Mouse (Mus musculus): ENCODE results near the gene Pip5k1a.
"Not testable (repeated sequence)": the region's sequence is repeated elsewhere in the genome, so short reads cannot be mapped to it uniquely, and the experiment has no call there.

Gene Pip5k1a

DNA sequence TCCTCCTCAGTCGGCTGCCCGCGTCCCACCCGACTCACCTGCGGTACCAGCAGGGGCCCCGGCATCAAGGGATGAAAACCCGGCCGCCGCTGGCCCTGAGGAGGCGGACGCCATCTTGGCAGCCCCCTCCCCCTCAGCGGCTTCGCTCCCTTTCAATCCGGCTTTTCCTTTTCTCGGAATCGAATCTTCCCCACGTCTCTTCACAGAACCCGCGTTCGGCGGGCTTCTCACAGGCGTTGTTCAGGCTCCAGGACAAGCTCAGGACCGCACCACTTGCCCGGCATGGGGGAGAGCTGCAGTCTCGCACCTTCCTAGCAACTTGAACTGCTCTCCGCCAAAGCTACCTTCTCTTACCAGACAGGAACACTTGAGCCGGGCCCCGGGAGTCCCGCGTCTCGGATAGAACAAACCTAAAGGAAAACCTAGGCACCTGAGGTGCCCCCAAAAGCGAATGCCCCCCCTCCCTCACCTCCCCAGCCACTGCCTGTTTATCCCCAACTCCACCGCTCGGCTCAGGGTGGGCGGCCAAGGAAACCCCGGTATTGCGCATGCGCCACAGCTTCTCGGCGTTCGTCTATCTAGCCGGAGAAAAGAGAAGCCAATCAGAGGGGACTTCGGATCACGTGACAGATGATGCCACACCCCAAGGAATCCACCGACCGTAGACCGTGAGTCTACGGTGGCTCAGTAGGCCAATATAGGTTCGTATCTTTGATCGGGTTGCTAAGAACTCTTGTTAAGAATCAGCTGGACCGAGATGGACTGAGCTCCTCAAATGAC lies at the start of gene Pip5k1a:
TSS of gene Pip5k1a (minus strand) at position 593 of the 780 bp plus-strand sequence.
- CTCF ChIA-PET: interaction anchor here (0.9 kb wide), 1 partner anchor 53 kb away, joined by 6 read pairs; no protein-coding TSS in a partner anchor

DNA sequence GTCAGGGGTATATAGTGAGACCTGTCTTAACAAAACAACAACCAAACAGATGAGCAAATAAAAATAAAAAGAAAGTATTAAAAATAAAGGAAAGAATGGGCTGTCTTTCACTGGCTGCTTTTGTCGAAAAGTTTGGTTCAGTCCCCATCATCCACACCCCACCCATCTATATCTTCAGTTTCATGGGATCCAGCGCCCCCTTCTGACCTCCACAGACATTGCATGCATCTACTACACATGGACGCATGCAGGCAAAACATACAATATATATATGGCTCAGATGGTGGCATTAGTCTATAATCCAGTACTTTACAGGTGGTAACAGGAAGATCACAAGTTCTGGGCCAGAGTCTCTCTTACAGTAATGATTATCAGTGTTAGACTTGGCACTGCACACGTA lies 47.1 kb upstream of the Pip5k1a start:
- CTCF ChIA-PET: no interaction called here

DNA sequence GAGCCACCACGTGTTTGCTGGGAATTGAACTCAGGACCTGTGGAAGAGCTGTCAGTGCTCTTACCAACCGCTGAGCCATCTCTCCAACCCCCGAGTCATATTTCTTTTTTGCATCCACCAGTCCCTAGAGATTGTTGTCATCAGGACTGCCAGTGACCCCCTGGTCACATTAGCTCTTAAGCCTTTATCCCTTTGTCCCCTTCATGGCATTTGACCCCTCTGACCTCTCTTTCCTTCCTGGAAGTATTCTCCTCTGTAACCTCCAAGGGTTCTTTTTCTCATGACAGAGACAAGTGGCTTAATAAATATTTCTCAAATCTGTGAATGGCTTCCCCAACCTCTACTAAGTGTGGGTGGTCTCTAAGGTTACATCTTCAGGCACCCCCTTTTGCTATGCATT lies 41.2 kb upstream of the Pip5k1a start:
- CTCF ChIA-PET: no interaction called here

DNA sequence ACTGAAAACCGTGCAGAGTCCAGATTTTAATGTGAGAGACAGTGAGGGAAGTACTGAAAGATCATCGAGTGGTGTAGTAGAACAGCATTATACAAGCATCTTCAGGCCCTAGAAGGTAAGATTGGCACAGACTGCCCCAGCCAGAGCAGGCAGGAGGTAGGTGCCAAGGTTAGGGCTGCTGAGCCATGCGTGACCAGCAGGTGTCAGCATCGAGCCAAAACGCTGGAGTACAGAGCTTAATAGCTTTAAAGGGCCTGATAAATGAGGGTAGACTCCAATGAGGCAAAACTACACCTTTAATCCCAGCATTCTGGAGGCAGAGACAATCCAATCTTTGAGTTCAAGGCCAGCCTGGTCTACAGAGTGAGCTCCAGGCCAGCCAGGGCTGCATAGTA lies 35.9 kb upstream of the Pip5k1a start:
- CTCF ChIA-PET: no interaction called here

DNA sequence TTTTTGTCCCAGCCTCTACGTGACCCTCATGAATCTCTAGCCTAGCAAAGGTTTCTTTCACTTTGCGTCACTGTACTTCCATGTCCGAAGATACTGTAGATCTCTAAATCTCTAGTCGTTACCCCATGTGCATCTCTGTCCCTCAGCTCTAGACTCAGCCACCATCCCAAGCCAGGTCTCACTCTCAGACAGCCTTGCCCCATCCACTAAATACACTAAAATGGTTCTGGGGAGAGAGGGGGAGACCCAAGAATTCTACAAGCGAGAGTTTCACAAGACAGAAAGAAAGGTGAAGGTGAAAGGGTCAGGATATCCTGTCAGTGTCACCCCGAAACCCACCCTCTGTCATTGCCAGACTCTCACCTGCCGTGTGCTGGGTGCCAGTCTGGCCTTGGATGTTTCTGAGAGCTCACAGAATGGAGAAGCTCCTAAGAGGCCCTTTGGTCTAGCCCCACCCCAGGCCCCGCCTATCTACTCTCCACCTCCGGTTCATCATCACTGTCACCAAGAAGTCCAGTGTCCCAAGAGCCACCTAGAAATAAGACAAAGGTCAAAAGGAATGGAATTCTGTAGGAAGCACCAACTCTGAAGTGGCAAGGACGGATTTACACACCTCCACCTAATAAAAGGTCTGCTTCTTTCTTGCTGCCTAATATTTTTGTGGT lies 35.4 kb upstream of the Pip5k1a start, which contains the start of gene Tnfaip8l2:
TSS of gene Tnfaip8l2 (minus strand) at position 409 of the 665 bp plus-strand sequence.
- CTCF ChIA-PET: interaction anchor here (0.6 to 0.8 kb wide), 3 partner anchors 13 to 483 kb away, joined by 3 to 6 read pairs (median 3); no protein-coding TSS in a partner anchor

DNA sequence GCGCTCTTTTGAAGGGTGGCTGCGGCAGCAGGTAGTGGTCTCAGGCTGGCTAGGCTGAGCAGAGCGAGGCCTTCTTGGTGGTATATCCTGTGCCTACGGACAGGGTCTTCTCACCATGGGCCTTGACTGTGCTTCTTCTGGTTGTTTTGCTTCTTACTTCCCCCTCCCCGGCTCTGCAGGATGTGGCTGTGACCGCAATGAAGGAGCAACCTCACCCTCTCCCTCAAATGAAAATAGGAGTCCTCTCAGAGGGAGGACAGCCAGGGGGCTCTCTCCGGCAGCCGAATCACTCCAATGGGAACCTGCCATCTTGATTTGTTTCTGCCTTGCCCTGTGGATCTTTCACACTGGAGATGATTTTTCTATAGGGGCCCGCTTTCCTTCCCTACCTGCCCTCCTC lies 34.7 kb upstream of the Pip5k1a start:
- CTCF ChIA-PET: interaction anchor here (0.6 to 0.8 kb wide), 2 partner anchors 32 to 484 kb away, joined by 3 read pairs; no protein-coding TSS in a partner anchor

DNA sequence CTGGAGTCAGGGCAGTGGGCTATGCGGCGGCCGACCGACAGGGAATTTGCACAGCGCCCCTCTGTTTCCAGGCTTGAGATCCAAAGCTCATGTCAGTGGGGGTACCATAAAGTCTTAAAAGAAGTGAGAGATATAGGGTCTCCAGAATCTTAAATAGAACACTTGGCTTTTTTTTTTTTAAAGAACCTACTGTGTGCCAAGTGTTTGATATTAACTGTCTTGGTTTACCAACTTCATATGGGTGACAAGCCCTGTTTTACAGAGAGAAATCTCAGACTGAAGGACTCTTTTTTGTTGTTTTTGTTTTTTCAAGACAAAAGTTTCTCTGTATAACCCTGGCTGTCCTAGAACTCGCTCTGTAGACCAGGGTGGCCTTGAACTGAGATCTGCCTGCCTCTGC lies 34.1 kb upstream of the Pip5k1a start:
- CTCF ChIA-PET: interaction anchor here (0.6 kb wide), 1 partner anchor 164 kb away, joined by 4 read pairs; no protein-coding TSS in a partner anchor

DNA sequence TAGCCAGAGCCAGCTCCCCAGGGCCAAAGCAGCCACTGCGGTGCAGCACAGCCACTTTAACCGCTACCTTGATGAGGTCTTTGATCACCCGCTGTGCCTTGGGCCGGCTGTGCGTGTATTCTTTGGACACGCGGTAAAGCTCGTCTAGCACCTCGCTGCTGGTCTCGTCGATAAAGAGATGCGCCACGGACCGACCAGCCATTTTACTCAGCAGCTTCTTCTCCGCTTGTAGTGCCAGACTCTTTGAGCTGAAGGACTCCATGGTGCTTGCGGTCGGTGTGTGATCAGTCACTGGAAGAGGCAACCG lies 33.5 kb upstream of the Pip5k1a start:
- CTCF ChIA-PET: interaction anchor here (0.6 kb wide), 1 partner anchor 15 kb away, joined by 4 read pairs; no protein-coding TSS in a partner anchor

DNA sequence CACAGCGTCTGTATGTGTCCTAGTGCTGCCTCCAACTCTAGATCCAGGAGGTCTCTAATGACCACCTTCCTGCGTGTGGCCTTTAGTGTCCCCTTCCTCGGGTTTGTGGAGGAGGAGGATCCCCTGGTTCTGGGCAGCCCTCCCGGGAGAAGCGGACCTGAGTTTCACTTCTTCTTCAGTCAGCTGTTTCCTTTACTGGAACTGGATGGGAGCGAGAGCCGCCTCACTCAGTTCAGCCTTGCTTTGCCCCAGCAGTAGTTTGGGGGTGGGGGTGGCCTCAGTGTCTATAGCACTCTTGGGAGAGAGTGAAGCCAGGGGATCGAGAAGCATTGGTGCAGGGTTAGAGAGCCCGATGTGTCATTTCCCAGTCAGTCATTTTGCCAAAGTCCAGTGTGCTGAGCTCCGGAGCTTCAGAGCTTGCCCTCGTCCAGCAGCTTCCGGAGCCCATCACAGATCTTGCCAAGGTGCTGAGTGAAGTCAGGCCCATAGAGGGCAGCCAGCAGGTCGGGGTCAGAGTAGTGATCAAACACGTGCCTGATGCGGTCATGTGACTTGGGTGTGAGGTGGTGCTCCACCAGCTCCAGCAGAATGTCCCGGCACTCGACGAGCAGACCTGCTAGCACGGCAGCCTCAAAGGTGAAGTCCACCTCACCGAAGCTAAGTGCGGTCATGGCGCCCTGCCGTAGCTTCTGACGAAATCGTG lies 33.0 kb upstream of the Pip5k1a start:
- CTCF ChIA-PET: interaction anchor here (0.6 kb wide), 2 partner anchors 13 to 16 kb away, joined by 4 to 5 read pairs; no protein-coding TSS in a partner anchor

DNA sequence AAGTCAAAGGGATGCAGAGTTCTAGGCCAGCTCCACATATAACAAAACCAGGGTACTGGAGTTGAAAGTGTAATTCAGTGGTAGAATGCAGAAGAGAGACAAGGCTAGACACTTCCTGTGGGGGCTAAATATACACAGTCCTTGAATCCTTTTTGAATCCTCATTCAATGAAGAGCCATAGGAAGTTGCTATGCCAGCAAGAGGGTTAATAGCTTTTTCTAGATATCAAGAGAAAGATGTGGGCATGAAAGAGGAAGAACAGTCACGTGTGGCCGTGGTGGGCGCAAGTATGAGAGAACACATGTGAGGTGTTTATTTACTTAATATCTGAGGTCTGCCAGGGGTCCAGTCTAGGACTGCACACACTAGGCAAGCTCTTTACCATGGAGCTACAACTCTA lies 29.6 kb upstream of the Pip5k1a start:
- CTCF ChIA-PET: interaction anchor here (1.4 kb wide), 1 partner anchor 24 kb away, joined by 3 read pairs; no protein-coding TSS in a partner anchor

DNA sequence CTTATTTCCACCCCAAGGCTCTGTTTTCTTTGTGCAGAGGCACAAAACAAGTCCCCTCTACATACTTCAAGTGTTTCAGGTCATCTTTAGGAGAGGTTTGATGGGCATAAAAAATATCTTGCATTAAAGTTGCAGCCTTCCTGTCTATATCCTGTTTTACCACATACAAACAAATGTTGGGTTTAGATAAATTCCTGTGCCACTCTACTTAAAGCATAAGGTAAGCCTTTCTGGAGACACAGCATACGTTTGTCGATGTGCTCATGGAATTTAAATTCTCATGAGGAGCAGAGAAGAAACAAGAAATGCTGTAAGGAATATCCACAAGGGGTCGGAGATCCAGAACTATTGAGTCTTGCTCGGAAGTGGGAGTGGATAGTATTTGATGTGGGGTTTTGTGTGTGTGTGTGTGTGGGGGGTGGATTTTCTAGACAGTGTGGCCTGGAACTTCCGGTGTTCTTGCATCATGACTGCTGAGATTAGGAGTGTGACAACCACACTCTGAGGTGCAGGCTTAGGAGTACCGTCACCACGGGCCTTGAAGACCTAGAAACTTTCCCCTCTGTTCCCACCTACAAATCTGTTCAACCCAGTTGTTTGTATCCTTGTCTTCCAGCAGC lies 28.8 kb upstream of the Pip5k1a start:
- CTCF ChIA-PET: interaction anchor here (1.4 kb wide), 1 partner anchor 23 kb away, joined by 3 read pairs; no protein-coding TSS in a partner anchor

DNA sequence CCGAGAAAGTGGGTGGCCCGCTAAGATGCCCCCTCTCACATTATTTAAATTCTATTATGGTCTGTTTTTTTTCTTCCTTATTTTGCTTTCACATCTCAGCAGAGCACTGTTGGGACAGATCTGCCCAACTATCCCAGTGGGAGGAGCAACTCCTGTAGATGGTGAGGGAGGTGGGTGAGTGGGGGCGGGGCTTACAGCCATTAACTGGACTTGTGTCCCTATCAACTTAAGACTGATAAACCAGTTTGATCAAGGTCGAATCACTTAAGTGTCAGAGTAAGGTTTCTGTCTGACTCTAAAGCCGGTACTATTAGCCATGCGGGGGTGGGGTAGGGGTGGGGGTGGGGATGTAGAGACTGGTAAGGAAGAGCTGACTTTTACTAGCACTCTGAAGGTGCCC lies 28.3 kb upstream of the Pip5k1a start:
- CTCF ChIA-PET: interaction anchor here (1.4 kb wide), 1 partner anchor 23 kb away, joined by 3 read pairs; no protein-coding TSS in a partner anchor

DNA sequence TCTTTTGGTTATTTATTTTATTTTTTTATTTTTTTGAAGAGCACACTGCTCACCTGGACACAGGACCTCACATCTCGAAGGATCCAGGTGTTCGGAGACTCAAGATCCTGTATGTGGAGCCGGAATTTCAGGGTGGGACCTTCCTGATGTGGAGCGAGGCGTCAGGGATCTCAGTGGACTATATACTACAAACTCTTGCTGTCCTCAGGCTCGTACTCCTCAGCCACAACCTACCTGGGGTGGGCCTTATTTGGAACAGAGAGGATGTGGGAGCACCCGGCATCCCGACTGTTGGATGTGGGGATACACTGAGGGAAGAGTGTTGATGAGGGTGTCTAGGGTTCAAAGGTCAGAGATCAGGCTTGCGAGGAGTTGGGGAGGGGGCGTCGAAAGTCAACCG lies 27.4 kb upstream of the Pip5k1a start:
- CTCF ChIA-PET: not testable (repeated sequence)

DNA sequence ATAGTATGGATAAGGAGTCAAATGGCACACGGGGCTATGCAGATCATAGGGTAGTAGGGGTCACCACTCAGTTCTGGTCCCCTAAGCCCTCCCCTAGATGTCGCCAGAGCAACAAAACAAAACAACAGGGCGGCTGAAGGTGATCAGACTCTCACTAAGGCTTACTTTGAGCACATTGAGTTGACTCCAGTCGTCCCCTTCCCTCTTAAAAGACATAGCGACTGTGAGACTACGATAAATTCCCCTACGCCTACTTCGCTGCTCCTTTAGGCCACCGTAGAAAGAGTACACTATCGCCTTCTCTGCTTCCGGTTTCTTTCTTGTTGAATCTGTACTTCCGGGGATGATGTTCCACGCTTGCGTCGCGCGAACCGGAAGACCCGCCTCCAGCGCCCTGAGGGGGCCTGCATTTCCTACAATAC lies 27.0 kb upstream of the Pip5k1a start, which contains the start of the genes Scnm1 and Lysmd1:
TSS of gene Scnm1 (minus strand) at position 332 of the 422 bp plus-strand sequence.
TSS of gene Lysmd1 (plus strand) at position 409 of the 422 bp plus-strand sequence.
- CTCF ChIA-PET: no interaction called here

DNA sequence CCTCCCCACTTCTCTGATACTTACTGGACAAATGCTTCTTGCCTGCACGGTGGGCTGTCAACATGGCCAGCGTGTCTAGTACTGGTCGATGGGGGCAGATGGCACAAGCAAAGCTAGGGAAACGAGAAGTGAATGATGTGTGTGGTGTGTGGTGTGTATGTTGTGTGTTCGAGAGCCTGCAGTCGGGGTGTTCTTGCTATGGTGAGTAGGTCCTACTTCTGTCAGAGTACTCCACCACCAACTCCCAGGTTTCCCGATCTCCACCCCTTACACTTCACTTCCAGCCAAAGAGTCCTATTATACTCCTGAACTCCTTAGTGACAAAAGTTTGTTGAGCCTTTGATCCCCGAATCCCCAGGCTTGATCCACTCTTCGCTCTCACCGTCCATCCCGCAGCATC lies 26.4 kb upstream of the Pip5k1a start:
- CTCF ChIA-PET: interaction anchor here (0.6 kb wide), 2 partner anchors 16 to 82 kb away, joined by 3 to 4 read pairs; no protein-coding TSS in a partner anchor

DNA sequence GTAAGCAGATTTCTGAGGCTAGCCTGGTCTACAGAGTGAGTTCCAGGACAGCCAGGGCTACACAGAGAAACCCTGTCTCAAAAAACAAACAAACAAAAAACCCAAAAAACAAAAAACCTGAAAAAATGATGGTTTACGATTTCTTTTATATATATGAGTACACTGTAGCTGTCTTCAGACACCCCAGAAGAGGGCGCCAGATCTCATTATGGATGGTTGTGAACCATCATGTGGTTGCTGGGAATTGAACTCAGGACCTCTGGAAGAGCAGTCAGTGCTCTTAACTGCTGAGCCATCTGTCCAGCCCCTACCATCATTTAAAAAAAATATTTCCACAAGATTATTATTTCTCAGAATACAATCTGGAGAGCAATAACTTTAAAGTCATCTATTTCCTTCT lies 25.7 kb upstream of the Pip5k1a start:
- CTCF ChIA-PET: interaction anchor here (0.6 kb wide), 2 partner anchors 27 to 81 kb away, joined by 3 to 4 read pairs; no protein-coding TSS in a partner anchor

DNA sequence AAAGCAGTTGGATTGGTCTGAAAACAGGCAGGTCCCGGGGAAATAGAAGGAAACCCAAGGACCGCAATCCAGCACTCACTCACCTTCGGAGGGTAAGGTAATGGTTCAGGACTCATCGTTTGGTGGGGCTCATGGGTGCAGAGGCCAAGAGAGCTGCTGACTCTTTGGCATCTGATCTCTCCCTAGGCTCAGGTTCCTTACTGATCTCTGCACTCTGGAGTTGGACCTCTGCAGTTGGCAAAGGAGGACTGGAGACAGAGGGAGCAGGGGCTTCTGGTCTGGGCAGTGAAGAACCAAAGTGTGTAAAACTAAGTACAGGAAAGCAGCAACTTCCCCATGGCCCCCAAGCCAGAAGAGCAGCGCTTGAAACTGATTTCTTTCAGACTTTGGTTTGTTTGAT lies 23.4 kb upstream of the Pip5k1a start:
- CTCF ChIA-PET: no interaction called here

DNA sequence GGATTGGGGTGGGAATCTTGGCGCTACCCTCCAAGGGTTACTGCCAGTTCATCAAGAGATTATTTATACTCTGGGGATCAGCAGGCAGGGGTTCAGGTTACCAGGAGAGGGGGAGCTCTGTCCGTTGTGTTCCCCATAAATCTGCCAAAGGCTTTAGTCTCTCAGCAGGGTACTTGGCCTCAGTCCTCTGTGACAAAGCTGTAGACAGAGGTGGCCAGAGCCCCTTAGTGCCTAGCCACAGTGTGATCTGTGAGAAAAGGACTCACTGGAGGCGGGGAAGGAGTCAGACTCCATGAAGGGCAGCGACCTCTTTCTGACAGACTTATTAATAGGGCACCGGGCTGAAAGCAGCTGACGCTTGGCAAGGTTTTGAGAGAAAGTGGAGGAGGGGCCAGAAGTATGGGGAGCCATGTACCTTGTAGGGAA lies 22.5 kb upstream of the Pip5k1a start:
- CTCF ChIA-PET: no interaction called here

DNA sequence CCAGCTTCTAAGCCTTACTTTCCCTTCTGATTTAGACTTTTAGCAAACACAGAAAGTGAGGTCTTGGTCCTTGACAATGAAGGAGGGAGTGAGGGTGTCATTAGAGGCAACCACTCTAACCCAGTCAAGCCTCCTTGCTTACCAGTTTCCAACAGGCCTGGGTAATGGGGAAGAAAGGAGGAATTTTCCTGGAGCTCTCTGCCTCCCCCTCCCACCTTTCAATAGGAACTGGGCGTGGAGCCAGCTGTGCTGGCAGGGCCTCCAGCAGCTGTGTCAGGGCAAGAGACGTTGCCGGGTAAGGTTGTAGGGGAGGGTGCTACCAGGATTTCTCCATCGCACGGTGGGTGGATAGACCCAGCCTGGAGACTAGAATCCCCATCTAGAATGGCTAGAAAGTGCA lies 18.2 kb upstream of the Pip5k1a start:
- CTCF ChIA-PET: no interaction called here

DNA sequence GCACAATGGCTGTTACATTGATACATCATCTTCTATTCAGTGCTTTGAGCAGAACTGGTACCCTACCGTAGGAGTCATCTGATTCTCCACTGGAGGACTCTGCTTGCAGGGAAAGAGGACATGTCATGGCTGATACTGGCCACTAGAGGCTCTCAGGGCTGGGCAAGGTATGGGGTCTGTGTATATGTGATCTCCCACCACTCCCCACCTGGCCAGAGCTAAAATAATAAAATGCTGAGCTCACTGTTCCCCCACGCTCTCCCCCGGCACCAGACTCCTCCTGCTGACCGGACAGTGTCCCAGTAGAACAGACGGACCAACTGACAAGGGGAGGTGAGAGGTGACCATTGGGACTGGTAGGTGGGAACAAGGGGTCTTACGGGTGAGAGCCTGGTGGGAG lies 17.5 kb upstream of the Pip5k1a start, which contains the start of gene Tmod4:
TSS of gene Tmod4 (plus strand) at position 231 of the 400 bp plus-strand sequence.
- CTCF ChIA-PET: no interaction called here

DNA sequence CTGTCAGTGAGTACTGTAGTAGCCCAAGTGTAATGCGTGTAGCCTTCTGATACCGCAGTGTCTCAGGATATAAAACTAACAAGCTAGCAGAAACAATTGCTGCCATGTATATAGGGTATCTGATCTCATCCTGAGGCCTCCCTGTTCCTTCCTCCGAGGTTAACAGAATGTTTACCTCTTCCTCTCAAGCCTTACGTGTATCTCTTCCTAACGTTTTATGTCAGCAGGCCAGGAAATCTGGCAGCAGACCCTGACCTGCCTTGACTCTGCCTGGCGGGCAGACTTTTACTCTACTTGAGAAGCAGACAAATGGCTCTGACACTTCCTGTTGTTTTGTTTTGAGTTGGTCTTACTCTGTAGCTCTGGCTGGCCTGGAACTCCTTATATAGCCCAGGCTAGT lies 14.8 kb upstream of the Pip5k1a start:
- CTCF ChIA-PET: no interaction called here
